Mouse (Mus musculus): ENCODE measurements around the gene Trp53. TPM values are rescaled to one million over a fixed set of nuclear protein-coding genes. Genes with fewer than 3 reads are reported as not detected.

The Trp53 gene
- polyA plus RNA-seq (2014; fragmentation: Illumina TruSeq; extraction: RNeasy Lipid Tissue Mini Kit (QIAGEN cat#74804); ENCODE audit: low replicate concordance), result 2.7 TPM

GRCm38 (mm10) chr11:69580091-69580514, at the start of gene Trp53, which contains the start of gene Wrap53:
Gene Trp53 (plus strand): TSS chr11:69580359.
Gene Wrap53 (minus strand): TSS chr11:69580255.

GRCm38 (mm10) chr11:69549060-69549656, 31.0 kb upstream of the Trp53 start, which contains the start of gene Dnah2:
Gene Dnah2 (minus strand): TSS chr11:69549110.

GRCm38 (mm10) chr11:69559851-69560765, 20.1 kb upstream of the Trp53 start, which contains the start of gene Efnb3:
Gene Efnb3 (minus strand): TSS chr11:69560205.

GRCm38 (mm10) chr11:69605726-69606490, 25.7 kb downstream of the Trp53 start, which contains the start of gene Atp1b2:
Gene Atp1b2 (minus strand): TSS chr11:69605942.

GRCm38 (mm10) chr11:69617805-69618204, 37.6 kb downstream of the Trp53 start, which contains the start of gene Shbg:
Gene Shbg (minus strand): TSS chr11:69617905.

GRCm38 (mm10) chr11:69621571-69622268, 41.6 kb downstream of the Trp53 start, which contains the start of gene Sat2:
Gene Sat2 (plus strand): TSS chr11:69622024.

GRCm38 (mm10) chr11:69632284-69633089, 52.3 kb downstream of the Trp53 start, which contains the start of gene Fxr2:
Gene Fxr2 (plus strand): TSS chr11:69632990.

Other genes with a start within 250 kb of the Trp53 start
- 2.2 TPM for gene Rnf227, start 239.9 kb upstream of the Trp53 start, polyA plus RNA-seq (2014; fragmentation: Illumina TruSeq; extraction: RNeasy Lipid Tissue Mini Kit (QIAGEN cat#74804); ENCODE audit: low replicate concordance)
- gene Chd3, start 211.0 kb upstream of the Trp53 start, polyA plus RNA-seq (2014; fragmentation: Illumina TruSeq; extraction: RNeasy Lipid Tissue Mini Kit (QIAGEN cat#74804); ENCODE audit: low replicate concordance), result 24.6 TPM
- gene Naa38, start 184.9 kb upstream of the Trp53 start, polyA plus RNA-seq (2014; fragmentation: Illumina TruSeq; extraction: RNeasy Lipid Tissue Mini Kit (QIAGEN cat#74804); ENCODE audit: low replicate concordance), result 3.7 TPM
- 22.1 TPM for gene Cyb5d1, start 184.7 kb upstream of the Trp53 start, polyA plus RNA-seq (2014; fragmentation: Illumina TruSeq; extraction: RNeasy Lipid Tissue Mini Kit (QIAGEN cat#74804); ENCODE audit: low replicate concordance)
- gene Tmem88, start 182.1 kb upstream of the Trp53 start, polyA plus RNA-seq (2014; fragmentation: Illumina TruSeq; extraction: RNeasy Lipid Tissue Mini Kit (QIAGEN cat#74804); ENCODE audit: low replicate concordance), result 0.45 TPM
- gene Kdm6b, start 166.7 kb upstream of the Trp53 start, polyA plus RNA-seq (2014; fragmentation: Illumina TruSeq; extraction: RNeasy Lipid Tissue Mini Kit (QIAGEN cat#74804); ENCODE audit: low replicate concordance), result 4.5 TPM
- gene Dnah2, start 31.2 kb upstream of the Trp53 start, polyA plus RNA-seq (2014; fragmentation: Illumina TruSeq; extraction: RNeasy Lipid Tissue Mini Kit (QIAGEN cat#74804); ENCODE audit: low replicate concordance), result 0.37 TPM
- not detected for gene Efnb3, start 20.2 kb upstream of the Trp53 start, polyA plus RNA-seq (2014; fragmentation: Illumina TruSeq; extraction: RNeasy Lipid Tissue Mini Kit (QIAGEN cat#74804); ENCODE audit: low replicate concordance)
- gene Wrap53, start 104 bp upstream of the Trp53 start, polyA plus RNA-seq (2014; fragmentation: Illumina TruSeq; extraction: RNeasy Lipid Tissue Mini Kit (QIAGEN cat#74804); ENCODE audit: low replicate concordance), result 0.59 TPM
- 2.6 TPM for gene Atp1b2, start 25.6 kb downstream of the Trp53 start, polyA plus RNA-seq (2014; fragmentation: Illumina TruSeq; extraction: RNeasy Lipid Tissue Mini Kit (QIAGEN cat#74804); ENCODE audit: low replicate concordance)
- not detected for gene Shbg, start 37.5 kb downstream of the Trp53 start, polyA plus RNA-seq (2014; fragmentation: Illumina TruSeq; extraction: RNeasy Lipid Tissue Mini Kit (QIAGEN cat#74804); ENCODE audit: low replicate concordance)
- 0.97 TPM for gene Sat2, start 41.7 kb downstream of the Trp53 start, polyA plus RNA-seq (2014; fragmentation: Illumina TruSeq; extraction: RNeasy Lipid Tissue Mini Kit (QIAGEN cat#74804); ENCODE audit: low replicate concordance)
- 7.3 TPM for gene Fxr2, start 52.6 kb downstream of the Trp53 start, polyA plus RNA-seq (2014; fragmentation: Illumina TruSeq; extraction: RNeasy Lipid Tissue Mini Kit (QIAGEN cat#74804); ENCODE audit: low replicate concordance)
- gene Sox15, start 75.0 kb downstream of the Trp53 start, polyA plus RNA-seq (2014; fragmentation: Illumina TruSeq; extraction: RNeasy Lipid Tissue Mini Kit (QIAGEN cat#74804); ENCODE audit: low replicate concordance), result not detected
- 15.1 TPM for gene Mpdu1, start 82.3 kb downstream of the Trp53 start, polyA plus RNA-seq (2014; fragmentation: Illumina TruSeq; extraction: RNeasy Lipid Tissue Mini Kit (QIAGEN cat#74804); ENCODE audit: low replicate concordance)
- gene Cd68, start 85.8 kb downstream of the Trp53 start, polyA plus RNA-seq (2014; fragmentation: Illumina TruSeq; extraction: RNeasy Lipid Tissue Mini Kit (QIAGEN cat#74804); ENCODE audit: low replicate concordance), result 1.7 TPM
- gene Eif4a1, start 92.1 kb downstream of the Trp53 start, polyA plus RNA-seq (2014; fragmentation: Illumina TruSeq; extraction: RNeasy Lipid Tissue Mini Kit (QIAGEN cat#74804); ENCODE audit: low replicate concordance), result 261 TPM
- gene Senp3, start 101.7 kb downstream of the Trp53 start, polyA plus RNA-seq (2014; fragmentation: Illumina TruSeq; extraction: RNeasy Lipid Tissue Mini Kit (QIAGEN cat#74804); ENCODE audit: low replicate concordance), result 73.2 TPM
- gene Tnfsf13, start 105.4 kb downstream of the Trp53 start, polyA plus RNA-seq (2014; fragmentation: Illumina TruSeq; extraction: RNeasy Lipid Tissue Mini Kit (QIAGEN cat#74804); ENCODE audit: low replicate concordance), result 26.8 TPM
- 0.41 TPM for gene Tnfsf12, start 115.5 kb downstream of the Trp53 start, polyA plus RNA-seq (2014; fragmentation: Illumina TruSeq; extraction: RNeasy Lipid Tissue Mini Kit (QIAGEN cat#74804); ENCODE audit: low replicate concordance)
- 3.9 TPM for gene Tnfsfm13, start 115.7 kb downstream of the Trp53 start, polyA plus RNA-seq (2014; fragmentation: Illumina TruSeq; extraction: RNeasy Lipid Tissue Mini Kit (QIAGEN cat#74804); ENCODE audit: low replicate concordance)
- gene Polr2a, start 178.3 kb downstream of the Trp53 start, polyA plus RNA-seq (2014; fragmentation: Illumina TruSeq; extraction: RNeasy Lipid Tissue Mini Kit (QIAGEN cat#74804); ENCODE audit: low replicate concordance), result 15.6 TPM
- not detected for gene Slc35g3, start 181.6 kb downstream of the Trp53 start, polyA plus RNA-seq (2014; fragmentation: Illumina TruSeq; extraction: RNeasy Lipid Tissue Mini Kit (QIAGEN cat#74804); ENCODE audit: low replicate concordance)
- gene Zbtb4, start 185.6 kb downstream of the Trp53 start, polyA plus RNA-seq (2014; fragmentation: Illumina TruSeq; extraction: RNeasy Lipid Tissue Mini Kit (QIAGEN cat#74804); ENCODE audit: low replicate concordance), result 8.3 TPM
- 4.4 TPM for gene Chrnb1, start 215.6 kb downstream of the Trp53 start, polyA plus RNA-seq (2014; fragmentation: Illumina TruSeq; extraction: RNeasy Lipid Tissue Mini Kit (QIAGEN cat#74804); ENCODE audit: low replicate concordance)
- 4.6 TPM for gene Fgf11, start 221.5 kb downstream of the Trp53 start, polyA plus RNA-seq (2014; fragmentation: Illumina TruSeq; extraction: RNeasy Lipid Tissue Mini Kit (QIAGEN cat#74804); ENCODE audit: low replicate concordance)
- gene Tmem102, start 225.3 kb downstream of the Trp53 start, polyA plus RNA-seq (2014; fragmentation: Illumina TruSeq; extraction: RNeasy Lipid Tissue Mini Kit (QIAGEN cat#74804); ENCODE audit: low replicate concordance), result 10.2 TPM
- not detected for gene Gm39566, start 234.9 kb downstream of the Trp53 start, polyA plus RNA-seq (2014; fragmentation: Illumina TruSeq; extraction: RNeasy Lipid Tissue Mini Kit (QIAGEN cat#74804); ENCODE audit: low replicate concordance)
- gene Spem2, start 238.1 kb downstream of the Trp53 start, polyA plus RNA-seq (2014; fragmentation: Illumina TruSeq; extraction: RNeasy Lipid Tissue Mini Kit (QIAGEN cat#74804); ENCODE audit: low replicate concordance), result not detected
- gene Spem1, start 241.8 kb downstream of the Trp53 start, polyA plus RNA-seq (2014; fragmentation: Illumina TruSeq; extraction: RNeasy Lipid Tissue Mini Kit (QIAGEN cat#74804); ENCODE audit: low replicate concordance), result not detected